Mouse (Mus musculus) left cerebral cortex, postnatal 36 days (tissue): Measurements from ENCODE around the gene Aldoc. TPM values are rescaled to one million over a fixed set of nuclear protein-coding genes. Genes with fewer than 3 reads are reported as not detected.

Experiments
- DNase-seq, 2 experiments: peaks; one replicate each; pipeline ENCODE4 v3.0.0; 2021 to 2022; ENCODE audit warnings: low spot score in 2 of 2, mixed read lengths in 1 of 2
- intact Hi-C: fragments of 180-260 bp; cut with DNase I; formaldehyde crosslinking; loops from one replicate; pipeline ENCODE4 v1.15.1; 2025
- total RNA-seq, 2 experiments: library from RNA; stranded (reverse); gene quantifications; 2 replicates each; pipeline ENCODE4 v1.2.3; 2021

Gene Aldoc
- total RNA-seq, 2 experiments from 2014 or later, result 746 to 852 TPM

DNA sequence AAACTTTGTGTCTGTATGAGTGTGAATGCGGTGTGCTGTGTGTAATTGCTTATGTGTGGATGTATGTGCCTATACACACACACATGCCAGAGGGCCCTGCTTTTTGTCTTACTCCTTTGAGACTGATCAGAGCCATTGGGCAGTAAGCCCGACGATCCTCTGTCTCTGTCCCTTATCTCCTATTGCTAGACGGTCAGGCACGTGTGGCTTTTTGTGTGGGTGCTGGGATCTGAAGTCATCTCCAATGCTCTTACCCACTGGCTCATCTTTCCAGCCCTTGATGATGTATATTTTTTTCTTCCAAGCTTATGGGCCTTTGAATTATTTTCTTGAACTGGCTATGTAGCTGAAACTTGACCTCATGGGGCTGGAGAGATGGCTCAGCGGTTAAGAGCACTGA, 32.1 kb downstream of the Aldoc start:
- intact Hi-C loops, result no loop called here
- no peak for DNase-seq

DNA sequence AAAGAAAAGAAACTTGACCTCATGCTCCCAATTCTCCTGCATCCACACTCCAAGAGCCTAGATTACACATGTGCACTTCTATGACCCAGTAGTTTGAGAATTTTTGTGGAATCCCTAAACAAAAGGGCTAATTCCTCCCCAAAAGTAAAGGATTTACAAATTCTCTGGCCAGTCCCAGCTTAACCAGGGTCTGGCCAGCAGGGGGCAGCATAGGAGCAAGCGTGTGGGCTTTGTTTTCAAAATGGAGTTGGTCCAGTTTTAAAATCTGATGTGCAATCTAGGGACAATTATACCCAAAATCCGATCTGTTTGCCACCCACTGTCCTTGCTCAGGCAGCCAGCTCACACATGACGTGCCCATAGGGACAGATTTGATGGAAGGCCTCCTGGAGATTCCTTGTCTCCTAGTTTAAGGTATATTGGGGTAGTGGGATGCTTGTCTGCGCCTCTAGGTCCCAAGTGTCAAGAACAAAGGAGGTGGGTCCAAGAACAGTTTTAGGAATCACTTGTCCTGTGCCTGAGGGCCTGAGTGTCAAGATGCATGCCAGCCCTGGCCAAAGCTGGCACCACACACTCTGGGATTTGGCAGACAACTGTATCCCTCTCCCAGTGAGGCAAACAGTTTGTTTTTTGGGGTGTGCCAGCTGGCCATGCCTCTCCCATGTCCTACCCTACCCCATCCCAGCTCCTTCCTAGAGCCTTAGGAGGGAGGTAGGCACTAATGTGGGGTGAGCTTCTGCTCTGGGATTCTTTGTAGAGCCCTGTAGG, 32.9 kb downstream of the Aldoc start:
- intact Hi-C loops, result no loop called here

DNA sequence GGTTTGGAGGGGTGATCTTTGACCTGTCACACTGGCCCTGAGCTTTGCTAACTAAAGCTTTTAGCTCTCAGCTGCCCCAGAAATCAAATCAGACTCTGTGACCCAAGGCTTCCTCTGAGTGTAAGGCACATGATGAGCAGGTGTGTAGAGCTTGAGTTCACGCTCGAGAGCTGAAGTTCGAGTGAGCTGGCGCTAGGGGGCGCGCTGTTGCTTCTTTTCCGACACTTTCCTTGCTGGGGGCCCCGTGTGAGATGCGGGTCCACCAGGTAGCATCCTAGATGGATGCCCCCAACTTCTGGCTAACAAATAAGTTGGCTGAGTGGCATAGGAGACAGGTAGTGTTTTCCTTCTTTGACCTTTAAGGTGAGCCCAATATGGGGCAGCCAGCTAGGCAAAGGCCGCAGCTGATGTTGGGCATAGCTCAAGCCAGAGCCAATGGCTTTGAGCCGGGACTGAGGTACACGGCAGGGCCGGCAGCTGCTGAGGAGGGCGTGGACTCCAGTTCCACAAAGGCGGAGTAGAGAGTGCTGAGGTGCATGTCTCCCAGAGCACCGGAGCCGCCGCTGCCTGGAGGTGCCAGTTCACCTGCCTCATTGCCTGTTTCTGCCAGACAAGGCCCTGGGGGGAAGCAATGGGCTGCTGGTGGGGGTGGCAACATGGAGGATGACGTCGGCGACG, 35.7 kb downstream of the Aldoc start:
- intact Hi-C loops, result no loop called here
- no peak for DNase-seq

More for the DNA sequence above, 32.9 kb downstream of the Aldoc start:
- DNase-seq, result peak in 1 of 2 experiments; percentile 51

- peak; percentile 58 to 60 for DNase-seq
- intact Hi-C loops, result loop anchor here (5.0 kb wide), 1 partner anchor 92 kb away; no protein-coding TSS in a partner anchor
These were observed 37.5 kb downstream of the Aldoc start for GRCm38 (mm10) chr11:78360125-78360788.

GRCm38 (mm10) chr11:78360789-78361131, 38.0 kb downstream of the Aldoc start:
- no peak for DNase-seq
- intact Hi-C loops, result loop anchor here (5.0 kb wide), 1 partner anchor 92 kb away; no protein-coding TSS in a partner anchor

- intact Hi-C loops, result loop anchor here (5.0 kb wide), 1 partner anchor 89 kb away; no protein-coding TSS in a partner anchor
- no peak for DNase-seq
These were observed 40.7 kb downstream of the Aldoc start for GRCm38 (mm10) chr11:78363309-78364007.

- intact Hi-C loops, result loop anchor here (5.0 kb wide), 1 partner anchor 88 kb away; no protein-coding TSS in a partner anchor
- DNase-seq, result no peak
These were observed 41.3 kb downstream of the Aldoc start for GRCm38 (mm10) chr11:78364103-78364502.

GRCm38 (mm10) chr11:78367456-78368225, 44.9 kb downstream of the Aldoc start:
- no peak for DNase-seq
- intact Hi-C loops, result no loop called here

DNA sequence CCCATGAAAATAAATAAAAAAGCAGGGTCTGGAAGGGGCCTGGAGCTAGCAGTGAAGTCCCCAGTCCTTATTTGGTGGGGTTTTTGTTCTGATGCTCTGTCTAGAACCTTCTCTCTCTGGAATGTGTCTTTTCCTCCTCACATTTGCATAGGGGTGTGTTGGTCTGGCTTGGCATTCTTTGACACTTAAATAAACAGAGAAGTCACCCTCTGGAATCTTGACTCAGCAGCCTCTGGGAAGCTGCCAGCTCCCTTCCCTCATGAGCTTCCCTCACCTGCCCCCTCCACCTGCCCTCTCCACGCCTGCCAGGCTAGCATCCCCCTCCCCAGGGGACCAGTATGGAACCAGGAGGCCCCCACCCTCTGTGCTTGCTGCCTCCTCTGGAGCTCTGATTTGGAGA, 47.6 kb downstream of the Aldoc start:
- intact Hi-C loops, result no loop called here

GRCm38 (mm10) chr11:78371711-78372110, 48.9 kb downstream of the Aldoc start:
- no peak for DNase-seq
- intact Hi-C loops, result no loop called here

More for the DNA sequence above, 47.6 kb downstream of the Aldoc start:
- DNase-seq, result no peak

- intact Hi-C loops, result no loop called here
- no peak for DNase-seq
These were observed 49.4 kb downstream of the Aldoc start for GRCm38 (mm10) chr11:78372166-78372565.

- intact Hi-C loops, result no loop called here
- no peak for DNase-seq
These were observed 49.8 kb downstream of the Aldoc start for GRCm38 (mm10) chr11:78372610-78373009.

- intact Hi-C loops, result no loop called here
- DNase-seq, result no peak
These were observed 51.4 kb downstream of the Aldoc start for GRCm38 (mm10) chr11:78374147-78374546.

Other genes with a start within 250 kb of the Aldoc start
- gene Eral1, start 242.6 kb upstream of the Aldoc start, total RNA-seq, result 10 to 100 TPM; 18.9 to 19.1 TPM
- gene Fam222b, start 228.3 kb upstream of the Aldoc start, total RNA-seq, result 10 to 100 TPM; 29.0 to 29.7 TPM
- 10 to 100 TPM; 10.5 to 12.5 TPM for gene Traf4, start 157.4 kb upstream of the Aldoc start, total RNA-seq
- 1 to 10 TPM; 2.7 to 3.2 TPM for gene Nek8, start 146.3 kb upstream of the Aldoc start, total RNA-seq
- gene Tlcd1, start 146.3 kb upstream of the Aldoc start, total RNA-seq, result 10 to 100 TPM; 32.5 to 36.1 TPM
- 100 to 1,000 TPM; 673 to 732 TPM for gene Rpl23a, start 139.4 kb upstream of the Aldoc start, total RNA-seq
- gene Rab34, start 134.5 kb upstream of the Aldoc start, total RNA-seq, result 10 to 100 TPM; 20.5 to 28.0 TPM
- 1 to 10 TPM; 6.6 to 8.7 TPM for gene Proca1, start 129.6 kb upstream of the Aldoc start, total RNA-seq
- gene Sdf2, start 77.2 kb upstream of the Aldoc start, total RNA-seq, result 10 to 100 TPM; 61.0 to 64.6 TPM
- gene Supt6, start 77.0 kb upstream of the Aldoc start, total RNA-seq, result 100 to 1,000 TPM in 1 of 2 experiments, 10 to 100 TPM in 1; 95.1 to 100 TPM
- gene 2610507B11Rik, start 61.2 kb upstream of the Aldoc start, total RNA-seq, result 100 to 1,000 TPM; 177 TPM
- gene BC030499, start 32.1 kb upstream of the Aldoc start, total RNA-seq, result 10 to 100 TPM; 11.3 to 25.5 TPM
- 10 to 100 TPM in 1 of 2 experiments, 1 to 10 TPM in 1; 7.3 to 13.8 TPM for gene Spag5, start 21.4 kb upstream of the Aldoc start, total RNA-seq
- gene Pigs, start 5.4 kb downstream of the Aldoc start, total RNA-seq, result 10 to 100 TPM; 64.4 to 68.5 TPM
- gene Unc119, start 20.5 kb downstream of the Aldoc start, total RNA-seq, result 10 to 100 TPM; 30.6 to 31.3 TPM
- gene Foxn1, start 63.6 kb downstream of the Aldoc start, total RNA-seq, result not detected
- gene Slc13a2, start 99.2 kb downstream of the Aldoc start, total RNA-seq, result not detected
- 10 to 100 TPM in 1 of 2 experiments, 1 to 10 TPM in 1; 9.4 to 11.7 TPM for gene Slc46a1, start 142.7 kb downstream of the Aldoc start, total RNA-seq
- 10 to 100 TPM; 33.7 to 34.1 TPM for gene Sarm1, start 174.8 kb downstream of the Aldoc start, total RNA-seq
- gene Vtn, start 176.1 kb downstream of the Aldoc start, total RNA-seq, result 10 to 100 TPM; 65.9 to 80.3 TPM
- 1 to 10 TPM in 1 of 2 experiments, under 1 TPM in 1; 0.50 to 2.1 TPM for gene Sebox, start 180.5 kb downstream of the Aldoc start, total RNA-seq
- 10 to 100 TPM; 38.0 to 44.6 TPM for gene Tmem199, start 189.2 kb downstream of the Aldoc start, total RNA-seq
- gene Poldip2, start 189.2 kb downstream of the Aldoc start, total RNA-seq, result 100 to 1,000 TPM; 116 to 117 TPM
- gene Tnfaip1, start 213.4 kb downstream of the Aldoc start, total RNA-seq, result 10 to 100 TPM; 35.6 to 39.2 TPM
- gene Ift20, start 213.4 kb downstream of the Aldoc start, total RNA-seq, result 10 to 100 TPM; 85.7 to 93.9 TPM
- gene Tmem97, start 227.8 kb downstream of the Aldoc start, total RNA-seq, result 10 to 100 TPM; 17.0 to 25.7 TPM